Mouse (Mus musculus) neural tube, embryonic 13.5 days (tissue): Measurements from ENCODE around the gene Prrc2a. TPM values are rescaled to one million over a fixed set of nuclear protein-coding genes. Genes with fewer than 3 reads are reported as not detected.

Source experiments
- ATAC-seq: fragments of 200-750 bp; cut with Nextera tagmentation; 2 replicates; pipeline ENCODE4 v1.8.0; 2017; ENCODE audit warnings: low read depth, mild to moderate bottlenecking, moderate TSS enrichment, moderate library complexity
- H3K27ac ChIP-seq: fragments of 300-500 bp; sonication (generic); replicated peaks from 2 replicates; pipeline ENCODE4 v1.5.1; 2015; ENCODE audit warnings: moderate library complexity, mild to moderate bottlenecking, inconsistent platforms
- H3K27me3 ChIP-seq: fragments of 300-500 bp; sonication (generic); 2 replicates; pipeline ENCODE4 v1.6.1; 2015; ENCODE audit warnings: mild to moderate bottlenecking, inconsistent platforms
- H3K36me3 ChIP-seq: fragments of 300-500 bp; sonication (generic); 2 replicates; pipeline ENCODE4 v1.6.1; 2015; ENCODE audit warnings: mild to moderate bottlenecking, inconsistent platforms
- H3K4me1 ChIP-seq: fragments of 300-500 bp; sonication (generic); replicated peaks from 2 replicates; pipeline ENCODE4 v1.6.1; 2015; ENCODE audit warnings: inconsistent platforms
- H3K4me2 ChIP-seq: fragments of 300-500 bp; sonication (generic); 2 replicates; pipeline ENCODE4 v1.6.1; 2015; ENCODE audit warnings: inconsistent platforms, mild to moderate bottlenecking, moderate library complexity
- H3K4me3 ChIP-seq: fragments of 300-500 bp; sonication (generic); 2 replicates; pipeline ENCODE4 v1.5.1; 2015; ENCODE audit warnings: mild to moderate bottlenecking, inconsistent platforms
- H3K9ac ChIP-seq: fragments of 300-500 bp; sonication (generic); 2 replicates; pipeline ENCODE4 v1.6.1; 2015; ENCODE audit warnings: moderate library complexity, mild to moderate bottlenecking, inconsistent platforms
- H3K9me3 ChIP-seq: fragments of 300-500 bp; sonication (generic); 2 replicates; pipeline ENCODE4 v1.6.1; 2016; ENCODE audit warnings: inconsistent platforms
- WGBS: fragments of 180-500 bp; shearing (Covaris S2); methylation state at CpG from one replicate; pipeline ENCODE4 v1.1.7; 2015; 5-methylcytosine and 5-hydroxymethylcytosine counted together
- polyA plus RNA-seq: library from polyadenylated mRNA; unstranded; fragments of >200 nt; fragmentation: Nextera tagmentation; extraction: Ambion mirVana; gene quantifications from 2 replicates; pipeline ENCODE4 v1.2.1, GENCODE M21; 2015

Gene Prrc2a
- polyA plus RNA-seq, 1 experiment from 2014 or later = 178 TPM

- Histone ChIP-seq H3K9me3 (no peaks in the 10 kb centered on the region), H3K9ac (no peak overlapping the region), H3K36me3 (peaks cover 100% of the 10 kb centered on the region), H3K27me3 (no peaks in the 10 kb centered on the region), H3K4me1 (peaks cover 15% of the 10 kb centered on the region), H3K27ac (no peak overlapping the region), H3K4me2 (no peak overlapping the region), H3K4me3 (no peak overlapping the region)
- ATAC-seq = no peak
- WGBS = 96% methylated on average over 8 of the region's 8 CpGs
Observed at GRCm38 (mm10) chr17:35157254-35157653, 7.4 kb downstream of the Prrc2a start.

- no peak overlapping the region for H3K4me3 ChIP-seq
- no peak overlapping the region for H3K4me2 ChIP-seq
- ATAC-seq = no peak
- H3K27ac ChIP-seq = no peak overlapping the region
- H3K27me3 ChIP-seq = no peaks in the 10 kb centered on the region
- H3K9ac ChIP-seq = no peak overlapping the region
- peaks cover 8% of the 10 kb centered on the region for H3K4me1 ChIP-seq
- no peaks in the 10 kb centered on the region for H3K9me3 ChIP-seq
- WGBS = 92% methylated on average over 33 of the region's 33 CpGs
- H3K36me3 ChIP-seq = peaks cover 99% of the 10 kb centered on the region
Observed at GRCm38 (mm10) chr17:35156461-35157200, 8.1 kb downstream of the Prrc2a start.

- WGBS = 94% methylated on average over 12 of the region's 12 CpGs
- Histone ChIP-seq H3K4me3 (no peak overlapping the region), H3K4me2 (no peak overlapping the region), H3K9ac (no peak overlapping the region), H3K36me3 (peaks cover 97% of the 10 kb centered on the region), H3K27ac (no peak overlapping the region), H3K27me3 (no peaks in the 10 kb centered on the region), H3K9me3 (no peaks in the 10 kb centered on the region), H3K4me1 (no peaks in the 10 kb centered on the region)
- no peak for ATAC-seq
Observed at GRCm38 (mm10) chr17:35155451-35155850, 9.2 kb downstream of the Prrc2a start.

GRCm38 (mm10) chr17:35154616-35155015, 10.1 kb downstream of the Prrc2a start:
- no peaks in the 10 kb centered on the region for H3K27me3 ChIP-seq
- 81% methylated on average over 7 of the region's 7 CpGs for WGBS
- H3K4me3 ChIP-seq = no peak overlapping the region
- H3K4me2 ChIP-seq = no peak overlapping the region
- peaks cover 97% of the 10 kb centered on the region for H3K36me3 ChIP-seq
- no peaks in the 10 kb centered on the region for H3K4me1 ChIP-seq
- no peak overlapping the region for H3K27ac ChIP-seq
- ATAC-seq = no peak
- no peaks in the 10 kb centered on the region for H3K9me3 ChIP-seq
- no peak overlapping the region for H3K9ac ChIP-seq

- H3K4me1 ChIP-seq = no peaks in the 10 kb centered on the region
- H3K27ac ChIP-seq = no peak overlapping the region
- H3K36me3 ChIP-seq = peaks cover 97% of the 10 kb centered on the region
- H3K4me2 ChIP-seq = no peak overlapping the region
- no peaks in the 10 kb centered on the region for H3K27me3 ChIP-seq
- no peaks in the 10 kb centered on the region for H3K9me3 ChIP-seq
- H3K9ac ChIP-seq = no peak overlapping the region
- 92% methylated on average over 4 of the region's 4 CpGs for WGBS
- H3K4me3 ChIP-seq = no peak overlapping the region
- no peak for ATAC-seq
Observed at GRCm38 (mm10) chr17:35153931-35154330, 10.8 kb downstream of the Prrc2a start.

GRCm38 (mm10) chr17:35153077-35153476, 11.6 kb downstream of the Prrc2a start:
- WGBS = 91% methylated on average over 9 of the region's 9 CpGs
- H3K9me3 ChIP-seq = no peaks in the 10 kb centered on the region
- H3K36me3 ChIP-seq = peaks cover 97% of the 10 kb centered on the region
- no peak overlapping the region for H3K27ac ChIP-seq
- no peak overlapping the region for H3K4me2 ChIP-seq
- no peak overlapping the region for H3K9ac ChIP-seq
- no peaks in the 10 kb centered on the region for H3K4me1 ChIP-seq
- H3K27me3 ChIP-seq = no peaks in the 10 kb centered on the region
- H3K4me3 ChIP-seq = no peak overlapping the region
- ATAC-seq = no peak

GRCm38 (mm10) chr17:35152121-35152520, 12.6 kb downstream of the Prrc2a start:
- no peak for ATAC-seq

GRCm38 (mm10) chr17:35147922-35148639, 16.6 kb downstream of the Prrc2a start:
- H3K27ac ChIP-seq = peak overlapping the region; percentile 49
- H3K27me3 ChIP-seq = no peaks in the 10 kb centered on the region

More at GRCm38 (mm10) chr17:35152121-35152520, 12.6 kb downstream of the Prrc2a start:
- Histone ChIP-seq H3K9me3 (no peaks in the 10 kb centered on the region), H3K4me2 (no peak overlapping the region), H3K27ac (no peak overlapping the region), H3K4me3 (no peak overlapping the region), H3K9ac (no peak overlapping the region), H3K4me1 (no peaks in the 10 kb centered on the region), H3K27me3 (no peaks in the 10 kb centered on the region), H3K36me3 (peaks cover 97% of the 10 kb centered on the region)
- WGBS = 97% methylated on average over 4 of the region's 4 CpGs

GRCm38 (mm10) chr17:35147348-35147747, 17.3 kb downstream of the Prrc2a start:
- Histone ChIP-seq H3K4me3 (no peak overlapping the region), H3K9me3 (no peaks in the 10 kb centered on the region), H3K27me3 (no peaks in the 10 kb centered on the region), H3K36me3 (peaks cover 97% of the 10 kb centered on the region), H3K9ac (no peak overlapping the region), H3K4me1 (no peaks in the 10 kb centered on the region), H3K27ac (0 out of 2 replicates have a peak overlapping the region, but pooled peaks have one; percentile 46), H3K4me2 (no peak overlapping the region)
- 62% methylated on average over 3 of the region's 3 CpGs for WGBS
- no peak for ATAC-seq

More at GRCm38 (mm10) chr17:35147922-35148639, 16.6 kb downstream of the Prrc2a start:
- Histone ChIP-seq H3K9ac (no peak overlapping the region), H3K4me1 (no peaks in the 10 kb centered on the region), H3K4me2 (no peak overlapping the region), H3K9me3 (no peaks in the 10 kb centered on the region), H3K36me3 (peaks cover 97% of the 10 kb centered on the region), H3K4me3 (no peak overlapping the region)
- ATAC-seq = no peak
- 66% methylated on average over 5 of the region's 5 CpGs for WGBS

GRCm38 (mm10) chr17:35146139-35146538, 18.6 kb downstream of the Prrc2a start:
- Histone ChIP-seq H3K27me3 (no peaks in the 10 kb centered on the region), H3K9me3 (no peaks in the 10 kb centered on the region), H3K4me1 (no peaks in the 10 kb centered on the region), H3K27ac (no peak overlapping the region; the same call in 1 of the 2 replicates), H3K36me3 (peaks cover 98% of the 10 kb centered on the region), H3K4me3 (no peak overlapping the region), H3K9ac (no peak overlapping the region), H3K4me2 (no peak overlapping the region)
- WGBS = 92% methylated on average over 5 of the region's 5 CpGs
- no peak for ATAC-seq

- ATAC-seq = no peak
- H3K4me2 ChIP-seq = no peak overlapping the region
- no peak overlapping the region for H3K9ac ChIP-seq
- H3K9me3 ChIP-seq = no peaks in the 10 kb centered on the region
- no peaks in the 10 kb centered on the region for H3K27me3 ChIP-seq
- no peak overlapping the region for H3K4me3 ChIP-seq
- H3K27ac ChIP-seq = no peak overlapping the region
- H3K4me1 ChIP-seq = peaks cover 20% of the 10 kb centered on the region
- 88% methylated on average over 6 of the region's 6 CpGs for WGBS
- peaks cover 88% of the 10 kb centered on the region for H3K36me3 ChIP-seq
Observed at GRCm38 (mm10) chr17:35141971-35142370, 22.7 kb downstream of the Prrc2a start.

- ATAC-seq = no peak
- Histone ChIP-seq H3K4me2 (no peak overlapping the region), H3K4me1 (peaks cover 29% of the 10 kb centered on the region), H3K9ac (no peak overlapping the region), H3K36me3 (peaks cover 74% of the 10 kb centered on the region), H3K27me3 (no peaks in the 10 kb centered on the region), H3K9me3 (no peaks in the 10 kb centered on the region), H3K27ac (no peak overlapping the region), H3K4me3 (no peak overlapping the region)
- WGBS = 77% methylated on average over 14 of the region's 16 CpGs
Observed at GRCm38 (mm10) chr17:35140490-35140996, 24.2 kb downstream of the Prrc2a start.
